12 mouse cellular contexts compared by ENCODE assay signal in the genomic region with DNA sequence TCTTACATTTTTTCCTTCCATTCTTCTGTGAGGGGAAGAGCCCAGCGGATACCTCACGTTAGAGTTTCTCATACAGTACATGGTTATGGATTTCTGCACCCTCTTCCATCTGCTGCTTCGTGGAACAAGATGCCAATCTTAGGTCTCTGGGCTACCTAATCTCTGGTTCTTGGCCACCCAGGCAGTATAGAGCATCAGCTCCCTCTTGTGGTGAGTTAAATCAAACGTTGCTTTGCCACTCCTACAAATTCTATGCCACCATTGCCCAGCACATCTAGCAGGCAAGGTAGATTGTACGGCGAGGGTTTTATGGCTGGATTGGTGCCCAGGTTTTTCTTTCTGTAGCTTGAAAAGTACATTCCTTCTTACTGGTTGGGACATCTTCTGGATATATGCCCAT.
DNase-seq lines count a peak whose midpoint lies in the region; ATAC-seq and TF ChIP-seq lines count a peak whose summit lies in the region.
"Had no signal": no experiment of that assay in that cellular context is flagged by ENCODE, and none has a peak within 500 bp of the region (broad histone marks: within the 10 kb centered on the region; RNA-seq: fewer than 3 reads in every experiment).

No protein-coding gene starts in this region.

- 58% methylated on average over 6 of the region's 6 CpGs for WGBS in intestine, postnatal 0 days
- WGBS in intestine, embryonic 16.5 days: 61% methylated on average over 6 of the region's 6 CpGs

- no peaks in the 10 kb centered on the region for H3K27me3 ChIP-seq in intestine, postnatal 0 days (replicated peaks; ENCODE audit: control insufficient read depth, insufficient read depth, low read length)
- no peaks in the 10 kb centered on the region for H3K27me3 ChIP-seq in intestine, embryonic 16.5 days (replicated peaks; ENCODE audit: control insufficient read depth, insufficient read depth, low read length)
- H3K27me3 ChIP-seq: hindbrain, embryonic 15.5 days; liver, embryonic 15.5 days; midbrain, embryonic 13.5 days had no signal

- H3K4me3 ChIP-seq in intestine, postnatal 0 days (ENCODE audit: low read depth, low read length): no peak overlapping the region
- no peak overlapping the region for H3K4me3 ChIP-seq in intestine, embryonic 16.5 days (ENCODE audit: low read length)
- H3K4me3 ChIP-seq in cortical plate, adult 2 months (ENCODE audit: insufficient read depth, low read length): no peak overlapping the region
- H3K4me3 ChIP-seq: erythroblast, embryonic 14.5 days; hindbrain, embryonic 15.5 days; liver, embryonic 15.5 days; midbrain, embryonic 13.5 days had no signal

- ATAC-seq in intestine, postnatal 0 days: no peak
- ATAC-seq in intestine, embryonic 16.5 days: no peak
- no peak for ATAC-seq in megakaryocyte, adult 5-6 weeks (ENCODE audit: poor library complexity, severe bottlenecking)
- ATAC-seq: midbrain, embryonic 13.5 days had no signal

- no peak for TF ChIP-seq POLR2A in cortical plate, adult 2 months (IDR thresholded peaks at IDR 0.05; ENCODE audit: extremely low read depth, insufficient read depth, low read length)

- H3K36me3 ChIP-seq in intestine, postnatal 0 days (ENCODE audit: control insufficient read depth, insufficient read depth): no peaks in the 10 kb centered on the region
- H3K36me3 ChIP-seq in intestine, embryonic 16.5 days (ENCODE audit: control insufficient read depth, insufficient read depth, low read length): no peaks in the 10 kb centered on the region
- H3K36me3 ChIP-seq: hindbrain, embryonic 15.5 days; liver, embryonic 15.5 days; midbrain, embryonic 13.5 days had no signal

- H3K9ac ChIP-seq in intestine, postnatal 0 days (ENCODE audit: low read depth, low read length): no peak overlapping the region
- no peak overlapping the region for H3K9ac ChIP-seq in intestine, embryonic 16.5 days (ENCODE audit: low read depth, low read length)
- H3K9ac ChIP-seq: hindbrain, embryonic 15.5 days; liver, embryonic 15.5 days; midbrain, embryonic 13.5 days had no signal

- no peak overlapping the region for H3K4me2 ChIP-seq in intestine, postnatal 0 days (replicated peaks; ENCODE audit: low read depth)
- H3K4me2 ChIP-seq in intestine, embryonic 16.5 days (ENCODE audit: low read depth, low read length): no peak overlapping the region
- H3K4me2 ChIP-seq: hindbrain, embryonic 15.5 days; liver, embryonic 15.5 days; midbrain, embryonic 13.5 days had no signal

- TF ChIP-seq CTCF in intestine, postnatal 0 days (IDR thresholded peaks at IDR 0.05; ENCODE audit: low read depth): peak; percentile 68
- TF ChIP-seq CTCF in cortical plate, adult 2 months (IDR thresholded peaks at IDR 0.05; ENCODE audit: extremely low read depth, insufficient read depth, low read length): peak; percentile 26; the same call in 1 of the 2 replicates

- DNase-seq in 3T3-L1 (ENCODE audit: low read depth, low spot score): peak; percentile 56
- DNase-seq in A20 (ENCODE audit: low read depth, low spot score): peak; percentile 54
- DNase-seq in heart, adult 9 months (ENCODE audit: low spot score in 2 of 2): no peak
- DNase-seq: thymus, postnatal 25 days had no signal

- no peaks in the 10 kb centered on the region for H3K9me3 ChIP-seq in intestine, postnatal 0 days (ENCODE audit: control insufficient read depth)
- H3K9me3 ChIP-seq in intestine, embryonic 16.5 days (ENCODE audit: control insufficient read depth, low read length): no peaks in the 10 kb centered on the region
- H3K9me3 ChIP-seq: liver, embryonic 15.5 days had no signal

- H3K27ac ChIP-seq in intestine, postnatal 0 days (ENCODE audit: low read depth, low read length): no peak overlapping the region
- H3K27ac ChIP-seq in intestine, embryonic 16.5 days (ENCODE audit: low read length): no peak overlapping the region
- H3K27ac ChIP-seq in cortical plate, adult 2 months (ENCODE audit: insufficient read depth, low read length): no peak overlapping the region
- H3K27ac ChIP-seq: hindbrain, embryonic 15.5 days; liver, embryonic 15.5 days; midbrain, embryonic 13.5 days had no signal

- no peaks in the 10 kb centered on the region for H3K4me1 ChIP-seq in intestine, postnatal 0 days (replicated peaks; ENCODE audit: control insufficient read depth, insufficient read depth, low read length)
- no peaks in the 10 kb centered on the region for H3K4me1 ChIP-seq in intestine, embryonic 16.5 days (ENCODE audit: control insufficient read depth, insufficient read depth, low read length)
- H3K4me1 ChIP-seq in cortical plate, adult 2 months (ENCODE audit: control insufficient read depth, insufficient read depth, low read length): no peaks in the 10 kb centered on the region
- H3K4me1 ChIP-seq: hindbrain, embryonic 15.5 days; liver, embryonic 15.5 days; midbrain, embryonic 13.5 days had no signal

Comparison
In these comparisons a context has a peak if more than half of its experiments do, and no peak if none do; other contexts are left out.
1. DNase-seq: peak in 3T3-L1 (single experiment) and A20 (single experiment); none in heart, adult 9 months (0 of 2).